Mouse (Mus musculus) liver, postnatal 0 days (tissue): Measurements from ENCODE around the gene Pgls. TPM values are rescaled to one million over a fixed set of nuclear protein-coding genes. Genes with fewer than 3 reads are reported as not detected.

Experiments used
- ATAC-seq: fragments of 200-750 bp; cut with Nextera tagmentation; 2 replicates; pipeline ENCODE4 v1.8.0; 2017; ENCODE audit warnings: mild to moderate bottlenecking, moderate library complexity
- DNase-seq: peaks from one replicate; pipeline ENCODE4 v3.0.0-alpha.2; 2016
- H3K27ac ChIP-seq: fragments of 300-500 bp; sonication (generic); 2 replicates; pipeline ENCODE4 v1.5.1; 2014; ENCODE audit warnings: antibody characterized with exemption, moderate library complexity, mild to moderate bottlenecking, low read depth
- H3K27me3 ChIP-seq: fragments of 300-500 bp; sonication (generic); 2 replicates; pipeline ENCODE4 v1.6.1; 2014; ENCODE audit warnings: low read length, control low read depth, mixed read lengths; ENCODE audit not compliant: insufficient read depth
- H3K36me3 ChIP-seq: fragments of 300-500 bp; sonication (generic); replicated peaks from 2 replicates; pipeline ENCODE4 v1.6.1; 2014; ENCODE audit warnings: mild to moderate bottlenecking, control low read depth, low read length, moderate library complexity, mixed read lengths; ENCODE audit not compliant: insufficient read depth
- H3K4me1 ChIP-seq: fragments of 300-500 bp; sonication (generic); 2 replicates; pipeline ENCODE4 v1.6.1; 2014; ENCODE audit warnings: antibody characterized with exemption, mild to moderate bottlenecking, control low read depth; ENCODE audit not compliant: insufficient read depth
- H3K4me2 ChIP-seq: fragments of 300-500 bp; sonication (generic); 2 replicates; pipeline ENCODE4 v1.6.1; 2014; ENCODE audit warnings: low read depth, mild to moderate bottlenecking, low read length, moderate library complexity, mixed read lengths
- H3K4me3 ChIP-seq: fragments of 300-500 bp; sonication (generic); 2 replicates; pipeline ENCODE4 v1.5.1; 2014; ENCODE audit warnings: low read depth, low read length
- H3K9ac ChIP-seq: fragments of 300-500 bp; sonication (generic); replicated peaks from 2 replicates; pipeline ENCODE4 v1.6.1; 2014; ENCODE audit warnings: mild to moderate bottlenecking, moderate library complexity
- H3K9me3 ChIP-seq: fragments of 300-500 bp; sonication (generic); 2 replicates; pipeline ENCODE4 v1.6.1; 2016; ENCODE audit warnings: mild to moderate bottlenecking, control low read depth, low read length, mixed read lengths
- CTCF ChIP-seq: sonication (generic); IDR thresholded peaks from 2 replicates; pipeline ENCODE4 v1.5.1; 2016; ENCODE audit warnings: antibody characterized with exemption, low read depth
- EP300 ChIP-seq: IDR thresholded peaks from 2 replicates; pipeline ENCODE4 v1.6.1; 2016; ENCODE audit warnings: antibody characterized with exemption, low read depth, mild to moderate bottlenecking
- WGBS: fragments of 180-500 bp; shearing (Covaris S2); extraction: QIAGEN DNeasy Blood & Tissue Kit; methylation state at CpG from one replicate; pipeline ENCODE4 v1.1.7; 2014; ENCODE audit not compliant: insufficient replicate concordance; 5-methylcytosine and 5-hydroxymethylcytosine counted together
- polyA plus RNA-seq: library from polyadenylated mRNA; unstranded; fragments of >200 nt; fragmentation: Nextera tagmentation; extraction: Ambion mirVana; gene quantifications from 2 replicates; pipeline ENCODE4 v1.2.1, GENCODE M21; 2015

Gene Pgls
- polyA plus RNA-seq, 1 experiment from 2014 or later: 153 TPM

DNA sequence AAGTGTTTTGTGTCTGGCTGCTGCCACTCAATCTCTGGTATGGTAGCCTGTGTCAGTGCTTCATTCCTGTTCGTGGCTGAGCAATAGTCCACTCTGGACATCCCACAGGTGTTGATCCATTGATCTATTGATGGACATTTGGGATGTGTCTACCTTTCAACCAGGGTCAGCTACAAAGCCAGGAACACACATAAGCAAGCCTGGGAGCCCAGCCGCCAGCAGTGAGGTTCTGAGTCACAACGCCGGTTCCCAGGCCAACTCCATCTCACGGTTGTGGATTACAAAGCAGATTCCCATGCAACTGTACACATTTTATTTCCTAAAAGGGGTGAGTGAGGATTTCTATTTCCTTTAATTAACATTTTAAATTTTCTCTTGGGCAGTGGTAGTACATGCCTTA is 31.2 kb upstream of the Pgls start:
- no peak for ATAC-seq
- Histone ChIP-seq H3K27me3 (peaks cover 32% of the 10 kb centered on the region), H3K9ac (no peak overlapping the region), H3K4me1 (peaks cover 16% of the 10 kb centered on the region), H3K4me2 (no peak overlapping the region), H3K27ac (no peak overlapping the region), H3K4me3 (no peak overlapping the region), H3K9me3 (peaks cover 3% of the 10 kb centered on the region; the same call in 1 of the 2 replicates), H3K36me3 (no peaks in the 10 kb centered on the region)
- WGBS: 88% methylated on average over 5 of the region's 5 CpGs
- TF ChIP-seq EP300: no peak
- no peak for TF ChIP-seq CTCF
- no peak for DNase-seq

DNA sequence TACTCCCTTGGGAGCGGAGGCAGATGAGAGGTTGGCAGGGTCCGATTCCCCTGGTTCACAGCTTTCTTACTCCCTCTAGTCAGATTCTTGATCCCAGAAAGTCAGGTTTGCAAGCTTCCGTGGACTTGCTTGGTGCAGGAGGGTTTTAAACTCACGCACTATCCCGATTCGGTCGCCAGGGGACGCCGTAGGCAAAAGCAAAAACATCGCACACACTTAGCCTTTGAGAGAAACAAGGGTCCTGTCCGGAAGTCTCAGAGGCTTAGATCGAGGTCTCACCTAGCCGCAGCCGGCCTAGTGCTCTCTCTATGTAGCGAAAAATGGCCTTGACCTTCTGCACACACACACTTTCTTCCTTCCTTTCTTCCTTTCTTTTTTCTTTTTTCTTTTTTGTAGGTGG is 30.6 kb upstream of the Pgls start:
- Histone ChIP-seq H3K27me3 (peaks cover 32% of the 10 kb centered on the region), H3K27ac (no peak overlapping the region), H3K36me3 (no peaks in the 10 kb centered on the region), H3K9ac (no peak overlapping the region), H3K4me1 (peaks cover 16% of the 10 kb centered on the region), H3K4me3 (no peak overlapping the region), H3K9me3 (peaks cover 3% of the 10 kb centered on the region; the same call in 1 of the 2 replicates), H3K4me2 (no peak overlapping the region)
- 2% methylated on average over 15 of the region's 15 CpGs for WGBS
- TF ChIP-seq CTCF (peak; percentile 95), EP300 (no peak)
- peak; percentile 84 for DNase-seq
- peak; percentile 38; the same call in 1 of the 2 replicates for ATAC-seq

DNA sequence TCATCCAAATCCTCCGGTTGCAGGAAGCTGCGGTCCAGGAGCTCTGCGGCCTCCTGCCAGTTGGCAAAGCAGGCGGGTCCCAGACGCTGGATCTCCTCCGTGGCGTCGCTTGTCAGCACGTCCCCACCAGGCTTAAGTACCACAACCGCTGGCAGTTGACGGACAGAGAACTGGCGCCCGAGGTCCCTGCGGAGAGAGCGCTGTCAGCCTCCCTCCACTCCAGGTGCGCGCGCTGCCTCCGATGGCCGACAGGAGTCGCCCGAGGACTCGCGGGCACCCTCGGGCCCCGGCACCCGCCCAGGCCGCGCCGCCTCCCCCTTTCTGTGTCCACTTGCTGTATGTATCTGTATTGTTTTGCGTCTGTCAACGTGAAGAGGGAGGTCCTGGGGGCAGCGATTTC is 29.2 kb upstream of the Pgls start:
- H3K27me3 ChIP-seq: peaks cover 28% of the 10 kb centered on the region
- H3K4me2 ChIP-seq: peak overlapping the region; percentile 59
- WGBS: under 1% methylated on average over 33 of the region's 33 CpGs
- H3K9ac ChIP-seq: no peak overlapping the region
- H3K36me3 ChIP-seq: no peaks in the 10 kb centered on the region
- 0 out of 2 replicates have a peak overlapping the region, but pooled peaks have one; percentile 12 for H3K4me3 ChIP-seq
- no peak overlapping the region for H3K27ac ChIP-seq
- peaks cover 16% of the 10 kb centered on the region for H3K4me1 ChIP-seq
- ATAC-seq (peak; percentile 63), DNase-seq (peak; percentile 86)
- H3K9me3 ChIP-seq: peaks cover 3% of the 10 kb centered on the region; the same call in 1 of the 2 replicates
- TF ChIP-seq EP300 (no peak), CTCF (peak; percentile 93)

DNA sequence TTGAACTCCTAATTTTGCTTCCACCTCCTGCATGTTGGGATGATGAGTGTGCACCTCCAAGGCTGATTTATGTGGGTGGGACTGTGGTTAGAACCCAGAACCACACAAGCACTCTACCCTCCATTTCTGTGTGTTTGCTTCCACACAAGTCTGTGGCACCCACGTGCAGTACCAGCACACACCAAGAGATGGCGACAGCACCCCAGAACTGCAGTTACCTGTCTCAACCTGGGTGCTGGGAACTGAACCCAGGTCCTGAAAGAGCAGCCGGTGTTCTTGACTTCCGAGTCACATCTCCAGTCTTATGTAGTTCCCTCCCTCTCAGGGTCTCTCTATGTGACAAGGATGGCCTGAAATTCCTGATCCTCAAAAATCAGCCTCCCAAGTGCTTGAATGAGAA is 28.0 kb upstream of the Pgls start:
- H3K36me3 ChIP-seq: no peaks in the 10 kb centered on the region
- H3K4me3 ChIP-seq: no peak overlapping the region
- WGBS: 77% methylated on average over 4 of the region's 4 CpGs
- no peak overlapping the region for H3K27ac ChIP-seq
- no peak overlapping the region for H3K9ac ChIP-seq
- H3K4me1 ChIP-seq: peaks cover 14% of the 10 kb centered on the region
- no peak overlapping the region for H3K4me2 ChIP-seq
- TF ChIP-seq EP300: no peak
- TF ChIP-seq CTCF: peak; percentile 38
- DNase-seq (no peak), ATAC-seq (no peak)
- H3K9me3 ChIP-seq: peaks cover 3% of the 10 kb centered on the region; the same call in 1 of the 2 replicates
- H3K27me3 ChIP-seq: peaks cover 19% of the 10 kb centered on the region; the same call in 1 of the 2 replicates

DNA sequence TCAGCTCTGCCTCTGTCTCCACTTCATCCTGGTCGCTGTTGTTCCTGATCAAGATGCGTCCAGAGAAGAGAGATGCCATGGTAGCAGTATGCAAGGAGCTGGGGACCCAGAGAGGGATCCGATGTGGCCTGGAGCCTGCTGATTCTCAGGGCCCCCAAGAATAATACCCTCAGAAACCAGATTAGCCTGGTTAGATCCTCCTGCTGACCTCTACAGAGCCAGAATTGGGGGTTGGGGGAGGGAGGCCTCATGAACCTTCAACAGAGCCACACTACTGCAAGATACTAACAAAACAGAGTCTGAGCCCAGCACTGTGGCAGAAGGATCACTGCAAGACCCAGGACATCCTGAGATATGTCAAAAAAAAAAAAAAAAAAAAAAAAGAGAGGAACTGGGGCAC is 25.5 kb upstream of the Pgls start, which contains the start of gene Nxnl1:
Nxnl1 (minus strand) TSS at position 101 of the 400 bp plus-strand sequence.
- WGBS: 74% methylated on average over 3 of the region's 3 CpGs

DNA sequence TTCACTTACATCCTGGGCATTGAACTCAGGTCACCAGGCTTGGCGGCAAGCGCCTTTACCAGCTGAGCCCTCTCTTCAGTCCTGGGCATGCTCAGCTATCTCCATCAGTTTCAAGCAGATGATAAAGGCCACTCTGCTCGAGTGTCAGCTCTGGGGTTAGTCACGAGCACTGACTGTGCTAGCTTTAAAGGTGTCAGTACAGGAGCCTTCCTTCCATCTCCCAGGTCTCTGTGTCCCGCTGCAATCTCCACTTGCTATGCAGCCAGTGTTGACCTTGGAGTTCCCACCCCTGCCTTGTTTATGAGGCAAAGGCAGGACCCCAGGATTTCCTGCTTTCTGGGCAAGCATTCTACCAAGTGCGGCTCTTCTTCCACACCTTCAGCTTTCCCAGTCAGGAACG is 24.4 kb upstream of the Pgls start:
- TF ChIP-seq EP300: no peak
- no peak for TF ChIP-seq CTCF
- DNase-seq (no peak), ATAC-seq (no peak)
- Histone ChIP-seq H3K9ac (no peak overlapping the region), H3K27me3 (peaks cover 9% of the 10 kb centered on the region; the same call in 1 of the 2 replicates), H3K9me3 (peaks cover 3% of the 10 kb centered on the region; the same call in 1 of the 2 replicates), H3K4me3 (no peak overlapping the region), H3K36me3 (no peaks in the 10 kb centered on the region), H3K4me1 (peaks cover 32% of the 10 kb centered on the region), H3K4me2 (no peak overlapping the region), H3K27ac (no peak overlapping the region)
- 74% methylated on average over 7 of the region's 7 CpGs for WGBS

More for the DNA sequence above, 25.5 kb upstream of the Pgls start, which contains the start of gene Nxnl1:
- Histone ChIP-seq H3K4me3 (no peak within 1 kb of the TSS), H3K9me3 (peaks cover 3% of the 10 kb centered on the region; the same call in 1 of the 2 replicates), H3K27me3 (peaks cover 16% of the 10 kb centered on the region; the same call in 1 of the 2 replicates), H3K4me1 (peaks cover 34% of the 10 kb centered on the region), H3K27ac (no peak within 1 kb of the TSS), H3K4me2 (no peak within 1 kb of the TSS), H3K9ac (no peak within 1 kb of the TSS), H3K36me3 (no peaks in the 10 kb centered on the region)
- DNase-seq: no peak
- ATAC-seq: no peak
- TF ChIP-seq CTCF: no peak
- no peak for TF ChIP-seq EP300
